In genomic region chr9:80386000-80386399, GRCm38 (mm10) we compare ENCODE assay signal across 8 mouse cellular contexts.
A peak's percentile ranks its signal among the peaks of the same experiment; 100 is the strongest.
DNase-seq lines count a peak whose midpoint lies in the region; ATAC-seq and TF ChIP-seq lines count a peak whose summit lies in the region.
"Had no signal": no experiment of that assay in that cellular context is flagged by ENCODE, and none has a peak within 500 bp of the region (broad histone marks: within the 10 kb centered on the region; RNA-seq: fewer than 3 reads in every experiment).

No protein-coding gene starts in this region.

- no peaks in the 10 kb centered on the region for H3K9me3 ChIP-seq in intestine, embryonic 14.5 days (ENCODE audit: control insufficient read depth, low read length)
- H3K9me3 ChIP-seq in intestine, embryonic 16.5 days (ENCODE audit: control insufficient read depth, low read length) = no peaks in the 10 kb centered on the region
- H3K9me3 ChIP-seq in CH12.LX (replicated peaks; ENCODE audit: low read length) = no peaks in the 10 kb centered on the region
- H3K9me3 ChIP-seq: limb, embryonic 15.5 days had no signal

- dilution Hi-C loops in CH12.LX (cut with MboI; ENCODE audit: extremely low pct_ligation_motif_present, extremely low pct_unique_long_range_greater_than_20kb, low sequenced_read_pairs) = no loop called here

- no peaks in the 10 kb centered on the region for H3K36me3 ChIP-seq in intestine, embryonic 14.5 days (ENCODE audit: control insufficient read depth, insufficient read depth, low read length)
- H3K36me3 ChIP-seq in intestine, embryonic 16.5 days (ENCODE audit: control insufficient read depth, insufficient read depth, low read length) = no peaks in the 10 kb centered on the region
- no peaks in the 10 kb centered on the region for H3K36me3 ChIP-seq in CH12.LX (replicated peaks in 1 of 2; ENCODE audit: control insufficient read depth in 1 of 2, insufficient read depth in 1 of 2, low read length in 1 of 2)
- H3K36me3 ChIP-seq: limb, embryonic 15.5 days had no signal

- peak; percentile 49 for TF ChIP-seq RAD21 in CH12.LX (IDR thresholded peaks at IDR 0.05; ENCODE audit: low read depth, low read length)

- no peaks in the 10 kb centered on the region for H3K4me1 ChIP-seq in intestine, embryonic 14.5 days (replicated peaks; ENCODE audit: control insufficient read depth, insufficient read depth, low read length)
- H3K4me1 ChIP-seq in intestine, embryonic 16.5 days (ENCODE audit: control insufficient read depth, insufficient read depth, low read length) = no peaks in the 10 kb centered on the region
- peaks cover 0 to 11% of the 10 kb centered on the region in 2 experiments; a peak in 1 of 4 replicates for H3K4me1 ChIP-seq in CH12.LX (ENCODE audit: control insufficient read depth in 1 of 2, insufficient read depth in 2 of 2)
- H3K4me1 ChIP-seq: limb, embryonic 15.5 days had no signal

- H3K27me3 ChIP-seq in intestine, embryonic 14.5 days (replicated peaks; ENCODE audit: control insufficient read depth, insufficient read depth, low read length) = no peaks in the 10 kb centered on the region
- H3K27me3 ChIP-seq in intestine, embryonic 16.5 days (replicated peaks; ENCODE audit: control insufficient read depth, insufficient read depth, low read length) = no peaks in the 10 kb centered on the region
- H3K27me3 ChIP-seq in CH12.LX (replicated peaks) = no peaks in the 10 kb centered on the region
- H3K27me3 ChIP-seq: limb, embryonic 15.5 days had no signal

- no peaks in the 10 kb centered on the region for H3K79me2 ChIP-seq in CH12.LX (replicated peaks; ENCODE audit: control insufficient read depth, extremely low read depth, insufficient read depth, poor library complexity, severe bottlenecking)

- WGBS in intestine, embryonic 14.5 days = 45% methylated on average over 7 of the region's 7 CpGs
- 49% methylated on average over 7 of the region's 7 CpGs for WGBS in intestine, embryonic 16.5 days

- intact Hi-C loops in left cerebral cortex, postnatal 4 days (cut with DNase I) = no loop called here

- H3K4me3 ChIP-seq in intestine, embryonic 14.5 days (ENCODE audit: low read depth, low read length) = no peak overlapping the region
- H3K4me3 ChIP-seq in intestine, embryonic 16.5 days (ENCODE audit: low read length) = no peak overlapping the region
- no peak overlapping the region for H3K4me3 ChIP-seq in CH12.LX (replicated peaks in 1 of 3; ENCODE audit: low read depth in 2 of 3, low read length in 2 of 3, poor library complexity in 1 of 3)
- H3K4me3 ChIP-seq: limb, embryonic 15.5 days had no signal

- no peak overlapping the region for H3K4me2 ChIP-seq in intestine, embryonic 14.5 days (ENCODE audit: low read length)
- no peak overlapping the region for H3K4me2 ChIP-seq in intestine, embryonic 16.5 days (ENCODE audit: low read depth, low read length)
- H3K4me2 ChIP-seq in CH12.LX (ENCODE audit: insufficient read depth, low read depth, poor library complexity, severe bottlenecking) = peak overlapping the region; percentile 63; the same call in 1 of the 2 replicates
- H3K4me2 ChIP-seq: limb, embryonic 15.5 days had no signal

- ATAC-seq in intestine, embryonic 14.5 days (replicated peaks; ENCODE audit: low FRiP score, low TSS enrichment, low read depth) = no peak
- no peak for ATAC-seq in intestine, embryonic 16.5 days

- peak; percentile 54 for DNase-seq in intestine, embryonic 14.5 days (ENCODE audit: low spot score)
- DNase-seq in CH12.LX (ENCODE audit: extremely low read depth) = peak; percentile 50
- peak; percentile 4 to 27 for DNase-seq in adrenal gland, postnatal 36 days
- peak; percentile 9 to 11 for DNase-seq in frontal cortex, postnatal 25 days (ENCODE audit: low spot score in 2 of 2)
- peak; percentile 19 for DNase-seq in left cerebral cortex, postnatal 4 days
- peak; percentile 29 for DNase-seq in retina, embryonic 14.5 days (ENCODE audit: low spot score)

- TF ChIP-seq CTCF in CH12.LX (conservative IDR thresholded peaks at IDR 0.05 in 1 of 2, IDR thresholded peaks at IDR 0.05 in 1 of 2; ENCODE audit: low read depth in 2 of 2, low read length in 2 of 2) = peak; percentile 63 to 79

- H3K9ac ChIP-seq in intestine, embryonic 14.5 days (ENCODE audit: low read length) = no peak overlapping the region
- H3K9ac ChIP-seq in intestine, embryonic 16.5 days (ENCODE audit: low read depth, low read length) = no peak overlapping the region
- no peak overlapping the region for H3K9ac ChIP-seq in CH12.LX (ENCODE audit: insufficient read depth, low read depth)
- H3K9ac ChIP-seq: limb, embryonic 15.5 days had no signal

- no peak for TF ChIP-seq EP300 in CH12.LX (IDR thresholded peaks at IDR 0.05; ENCODE audit: low read length)

- no peak overlapping the region for H3K27ac ChIP-seq in intestine, embryonic 14.5 days (ENCODE audit: low read depth)
- H3K27ac ChIP-seq in intestine, embryonic 16.5 days (ENCODE audit: low read length) = no peak overlapping the region
- H3K27ac ChIP-seq in CH12.LX (ENCODE audit: insufficient read depth, low read depth) = no peak overlapping the region
- H3K27ac ChIP-seq: limb, embryonic 15.5 days had no signal

- in situ Hi-C loops in CH12.LX (cut with MboI; ENCODE audit: low pct_ligation_motif_present, low pct_unique_long_range_greater_than_20kb, low sequenced_read_pairs) = no loop called here

- no peak for TF ChIP-seq POLR2A in CH12.LX (IDR thresholded peaks at IDR 0.05; ENCODE audit: low read depth, low read length)

TF ChIP-seq in CH12.LX, 34 proteins besides CTCF, POLR2A, EP300 and RAD21:
- TF ChIP-seq NRF1 (IDR thresholded peaks at IDR 0.05; ENCODE audit: low read depth, low read length) (no peak), TCF12 (IDR thresholded peaks at IDR 0.05; ENCODE audit: low read depth, low read length) (0 out of 2 replicates have a peak, but pooled peaks have one; percentile 19), JUN (IDR thresholded peaks at IDR 0.05; ENCODE audit: insufficient read depth, low read depth, low read length) (no peak), CHD2 (IDR thresholded peaks at IDR 0.05; ENCODE audit: low read length) (no peak), ELF1 (IDR thresholded peaks at IDR 0.05; ENCODE audit: low read depth, low read length) (0 out of 2 replicates have a peak, but pooled peaks have one; percentile 26), MYC (IDR thresholded peaks at IDR 0.05; ENCODE audit: low read depth, low read length) (no peak), PAX5 (IDR thresholded peaks at IDR 0.05; ENCODE audit: low read length) (no peak), ZNF384 (IDR thresholded peaks at IDR 0.05; ENCODE audit: low read depth, low read length) (no peak), MAX (IDR thresholded peaks at IDR 0.05; ENCODE audit: low read length) (no peak), MAZ (IDR thresholded peaks at IDR 0.05; ENCODE audit: low read depth, low read length) (no peak), IRF4 (IDR thresholded peaks at IDR 0.05; ENCODE audit: low read depth, low read length) (peak; percentile 33; the same call in 1 of the 2 replicates), TBP (conservative IDR thresholded peaks at IDR 0.05; ENCODE audit: low read depth, low read length) (no peak), MXI1 (IDR thresholded peaks at IDR 0.05; ENCODE audit: low read depth, low read length) (no peak), USF2 (conservative IDR thresholded peaks at IDR 0.05; ENCODE audit: low read depth, low read length) (no peak), MEF2A (IDR thresholded peaks at IDR 0.05; ENCODE audit: borderline replicate concordance, low read depth, low read length) (no peak), SMC3 (IDR thresholded peaks at IDR 0.05; ENCODE audit: low read depth, low read length) (peak; percentile 34), HCFC1 (IDR thresholded peaks at IDR 0.05; ENCODE audit: low read depth, low read length) (no peak), USF1 (IDR thresholded peaks at IDR 0.05; ENCODE audit: low read depth, low read length) (no peak)
